Mouse (Mus musculus) lung, adult 2 months (tissue): ENCODE measurements around the gene Mylk4.

ENCODE experiments used
- CTCF ChIP-seq: fragments of 200-500 bp; IDR thresholded peaks from 2 replicates; pipeline ENCODE4 v1.5.1; 2011; ENCODE audit warnings: mild to moderate bottlenecking, low read length, control low read depth; ENCODE audit not compliant: insufficient read depth
- POLR2A ChIP-seq: fragments of 200-500 bp; IDR thresholded peaks from 2 replicates; pipeline ENCODE4 v1.6.1; 2011; ENCODE audit warnings: low read depth, mild to moderate bottlenecking, control low read depth, low read length, borderline replicate concordance; ENCODE audit errors: extremely low read depth

- TF ChIP-seq CTCF = no peak
- no peak for TF ChIP-seq POLR2A
Observed at GRCm38 (mm10) chr13:32717709-32718108, 66.0 kb downstream of the Mylk4 start.
